Mouse (Mus musculus): ENCODE data around the gene Btbd35f8. TPM values are rescaled to one million over a fixed set of nuclear protein-coding genes. Genes with fewer than 3 reads are reported as not detected.
"Not testable (repeated sequence)": the region's sequence is repeated elsewhere in the genome, so short reads cannot be mapped to it uniquely, and the experiment has no call there.

Gene Btbd35f8
- not detected in 2 replicates for polyA plus RNA-seq (2015; fragmentation: Nextera tagmentation; extraction: Ambion mirVana)

- no CpG with 5 or more reads among the region's 3 CpGs for WGBS
- ATAC-seq (ENCODE audit: insufficient number of reproducible peaks, insufficient read depth, low FRiP score, low TSS enrichment, low read depth); H3K9ac ChIP-seq; H3K27me3 ChIP-seq; H3K9me3 ChIP-seq; H3K4me2 ChIP-seq; H3K27ac ChIP-seq; H3K36me3 ChIP-seq; H3K4me3 ChIP-seq; H3K4me1 ChIP-seq: not testable (repeated sequence)
Measured at GRCm38 (mm10) chrX:34450224-34450623, at the start of gene Btbd35f8. TSS of gene Btbd35f8 (plus strand) at chrX:34450524.

Other genes with a start within 250 kb of the Btbd35f8 start
- not detected in 2 replicates for gene Spin2g, start 211.8 kb upstream of the Btbd35f8 start, polyA plus RNA-seq (2015; fragmentation: Nextera tagmentation; extraction: Ambion mirVana)

Measured in embryonic facial prominence, embryonic 13.5 days (tissue).